Mouse (Mus musculus) megakaryocyte, embryonic 14.5 days (primary cell): Measurements from ENCODE around the gene Cyb5b.

Experiments
- FLI1 ChIP-seq: IDR thresholded peaks from 2 replicates; pipeline ENCODE4 v1.6.1; 2012; ENCODE audit warnings: low read length, inconsistent platforms, mixed read lengths
- GATA1 ChIP-seq: IDR thresholded peaks from 3 replicates; pipeline ENCODE4 v1.6.1; 2012; ENCODE audit warnings: mixed read lengths, low read length, inconsistent platforms, borderline replicate concordance

GRCm38 (mm10) chr8:107150057-107150403 is 410 bp upstream of the Cyb5b start:
- TF ChIP-seq FLI1 = no peak
- TF ChIP-seq GATA1 = no peak
